ENCODE assay signal across 23 mouse cellular contexts in genomic region chr15:89365141-89365551, GRCm38 (mm10). TPM values are rescaled to one million over a fixed set of nuclear protein-coding genes. Genes with fewer than 3 reads are reported as not detected.
A peak's percentile ranks its signal among the peaks of the same experiment; 100 is the strongest.
DNase-seq lines count a peak whose midpoint lies in the region; ATAC-seq and TF ChIP-seq lines count a peak whose summit lies in the region.
"Had no signal": no experiment of that assay in that cellular context is flagged by ENCODE, and none has a peak within 500 bp of the region (broad histone marks: within the 10 kb centered on the region; RNA-seq: fewer than 3 reads in every experiment).

No protein-coding gene starts in this region.

- no peak; the same call in 1 of the 2 replicates for TF ChIP-seq POLR2A in cerebellum, adult 2 months (IDR thresholded peaks at IDR 0.05; ENCODE audit: borderline replicate concordance, insufficient read depth, low read length)

- no peak overlapping the region for H3K4me3 ChIP-seq in midbrain, postnatal 0 days (ENCODE audit: low read depth, low read length)
- H3K4me3 ChIP-seq in midbrain, embryonic 11.5 days (ENCODE audit: low read depth, low read length) = no peak overlapping the region
- no peak overlapping the region for H3K4me3 ChIP-seq in cerebellum, adult 2 months (replicated peaks; ENCODE audit: insufficient read depth, low read depth, low read length)
- H3K4me3 ChIP-seq: embryonic facial prominence, embryonic 15.5 days; erythroblast, embryonic 14.5 days; forebrain, embryonic 10.5 days; forebrain, embryonic 15.5 days; heart, embryonic 12.5 days; hindbrain, embryonic 15.5 days had no signal

- TF ChIP-seq CTCF in midbrain, postnatal 0 days (IDR thresholded peaks at IDR 0.05) = no peak
- peak; percentile 20; the same call in 1 of the 2 replicates for TF ChIP-seq CTCF in cerebellum, adult 2 months (IDR thresholded peaks at IDR 0.05; ENCODE audit: borderline replicate concordance, insufficient read depth, low read depth, low read length)

- 0 out of 2 replicates have a peak, but pooled peaks have one; percentile 16 for ATAC-seq in midbrain, postnatal 0 days (ENCODE audit: low FRiP score)
- no peak for ATAC-seq in midbrain, embryonic 11.5 days (ENCODE audit: low FRiP score)
- 0 out of 2 replicates have a peak, but pooled peaks have one; percentile 7 for ATAC-seq in monocyte, adult 5-6 weeks (replicated peaks; ENCODE audit: insufficient number of reproducible peaks, low FRiP score, low TSS enrichment, poor library complexity, severe bottlenecking)
- ATAC-seq: activated CD4-positive, CD25-positive, alpha-beta regulatory T cell, adult 4 months; forebrain, embryonic 15.5 days; Patski had no signal

- no peak overlapping the region for H3K9ac ChIP-seq in midbrain, postnatal 0 days (replicated peaks; ENCODE audit: low read length, poor library complexity, severe bottlenecking)
- H3K9ac ChIP-seq in midbrain, embryonic 11.5 days (ENCODE audit: low read length) = no peak overlapping the region
- H3K9ac ChIP-seq: embryonic facial prominence, embryonic 15.5 days; forebrain, embryonic 15.5 days; heart, embryonic 12.5 days; hindbrain, embryonic 15.5 days had no signal

- H3K27me3 ChIP-seq in midbrain, postnatal 0 days (ENCODE audit: insufficient read depth, low read length) = no peaks in the 10 kb centered on the region
- H3K27me3 ChIP-seq in midbrain, embryonic 11.5 days (ENCODE audit: control insufficient read depth, insufficient read depth, low read length) = no peaks in the 10 kb centered on the region
- no peaks in the 10 kb centered on the region for H3K27me3 ChIP-seq in cerebellum, adult 2 months (ENCODE audit: control insufficient read depth, insufficient read depth, low read length)
- H3K27me3 ChIP-seq: CH12.LX; embryonic facial prominence, embryonic 15.5 days; forebrain, embryonic 15.5 days; heart, embryonic 12.5 days; hindbrain, embryonic 15.5 days; Patski had no signal

- no peak for DNase-seq in midbrain, postnatal 0 days (ENCODE audit: low spot score)
- no peak for DNase-seq in midbrain, embryonic 11.5 days (ENCODE audit: low spot score, missing footprints)
- DNase-seq in cerebellum, adult 2 months = peak; percentile 92 to 95
- peak; percentile 92 to 93 for DNase-seq in cerebellum, postnatal 10 days
- no peak for DNase-seq in urinary bladder, adult 18-20 months (ENCODE audit: low spot score in 2 of 2)
- DNase-seq in heart, postnatal 25 days (ENCODE audit: low spot score) = no peak
- DNase-seq in gastrocnemius, postnatal 4 days (ENCODE audit: low spot score in 2 of 2) = no peak
- DNase-seq: adrenal gland, postnatal 14 days; embryo, embryonic 11 days; gastrocnemius, postnatal 10 days; heart, postnatal 36 days; kidney, adult 11 months had no signal

- WGBS in midbrain, postnatal 0 days = 94% methylated on average over 4 of the region's 4 CpGs
- 95% methylated on average over 4 of the region's 4 CpGs for WGBS in midbrain, embryonic 11.5 days
- WGBS in cerebellum, adult 2 months = 13% methylated on average over 4 of the region's 4 CpGs

- H3K36me3 ChIP-seq in midbrain, postnatal 0 days (ENCODE audit: insufficient read depth, low read length) = peaks cover 85% of the 10 kb centered on the region
- H3K36me3 ChIP-seq in midbrain, embryonic 11.5 days (ENCODE audit: control insufficient read depth, insufficient read depth, low read length) = peaks cover 43% of the 10 kb centered on the region

- no peak overlapping the region for H3K27ac ChIP-seq in midbrain, postnatal 0 days (ENCODE audit: low read depth, low read length)
- no peak overlapping the region for H3K27ac ChIP-seq in midbrain, embryonic 11.5 days (ENCODE audit: low read depth, low read length)
- peak overlapping the region; percentile 73 for H3K27ac ChIP-seq in cerebellum, adult 2 months (ENCODE audit: insufficient read depth, low read length)
- H3K27ac ChIP-seq: embryonic facial prominence, embryonic 15.5 days; forebrain, embryonic 10.5 days; forebrain, embryonic 15.5 days; hindbrain, embryonic 15.5 days had no signal

- intact Hi-C loops in heart, postnatal 25 days (cut with DNase I) = no loop called here

- no peaks in the 10 kb centered on the region for H3K4me1 ChIP-seq in midbrain, postnatal 0 days (ENCODE audit: insufficient read depth, low read length)
- H3K4me1 ChIP-seq in midbrain, embryonic 11.5 days (ENCODE audit: control insufficient read depth, insufficient read depth, low read length) = no peaks in the 10 kb centered on the region
- peaks cover 29% of the 10 kb centered on the region for H3K4me1 ChIP-seq in cerebellum, adult 2 months (ENCODE audit: control insufficient read depth, insufficient read depth, low read length)
- H3K4me1 ChIP-seq: embryonic facial prominence, embryonic 15.5 days; forebrain, embryonic 10.5 days; forebrain, embryonic 15.5 days; heart, embryonic 12.5 days; hindbrain, embryonic 15.5 days had no signal

- no peaks in the 10 kb centered on the region for H3K9me3 ChIP-seq in midbrain, postnatal 0 days (ENCODE audit: low read length)
- H3K9me3 ChIP-seq in midbrain, embryonic 11.5 days (ENCODE audit: control insufficient read depth, low read length) = no peaks in the 10 kb centered on the region
- H3K9me3 ChIP-seq: embryonic facial prominence, embryonic 15.5 days; forebrain, embryonic 10.5 days; forebrain, embryonic 15.5 days; heart, embryonic 12.5 days; hindbrain, embryonic 15.5 days had no signal

- H3K4me2 ChIP-seq in midbrain, postnatal 0 days (ENCODE audit: low read depth, low read length, poor library complexity, severe bottlenecking) = no peak overlapping the region
- no peak overlapping the region for H3K4me2 ChIP-seq in midbrain, embryonic 11.5 days
- H3K4me2 ChIP-seq: embryonic facial prominence, embryonic 15.5 days; forebrain, embryonic 15.5 days; heart, embryonic 12.5 days; hindbrain, embryonic 15.5 days had no signal

RNA-seq across cellular contexts. Expression of gene Sco2, which starts 8.5 kb away (rescaled TPM):
- total RNA-seq in midbrain, postnatal 0 days (2014; rRNA removed) = 24.9 and 36.1 TPM in 2 replicates
- polyA plus RNA-seq in midbrain, postnatal 0 days (2015; fragmentation: Nextera tagmentation; extraction: Ambion mirVana) = 23.1 and 26.5 TPM in 2 replicates
- polyA plus RNA-seq in midbrain, embryonic 11.5 days (2014; fragmentation: Nextera tagmentation; extraction: Ambion mirVana) = 5.8 and 6.0 TPM in 2 replicates
- polyA plus RNA-seq in cerebellum, adult 2 months (2012; rRNA removed) = 59.7 and 60.3 TPM in 2 replicates
- 5.4 to 9.4 TPM (median 6.3 TPM) in 3 replicates for total RNA-seq in monocyte, adult 5-6 weeks (2017)
- total RNA-seq in heart, postnatal 25 days (2021) = 10 to 100 TPM; 23.0 to 24.2 TPM
- total RNA-seq in gastrocnemius, postnatal 4 days (2021) = 10 to 100 TPM; 11.1 to 12.0 TPM

RNA-seq across cellular contexts. Expression of gene Ncaph2, which starts 9.6 kb away (rescaled TPM):
- total RNA-seq in midbrain, postnatal 0 days (2014; rRNA removed) = 87.1 and 88.8 TPM in 2 replicates
- 88.0 and 96.9 TPM in 2 replicates for polyA plus RNA-seq in midbrain, postnatal 0 days (2015; fragmentation: Nextera tagmentation; extraction: Ambion mirVana)
- polyA plus RNA-seq in midbrain, embryonic 11.5 days (2014; fragmentation: Nextera tagmentation; extraction: Ambion mirVana) = 155 and 168 TPM in 2 replicates
- 134 and 137 TPM in 2 replicates for polyA plus RNA-seq in cerebellum, adult 2 months (2012; rRNA removed)
- total RNA-seq in monocyte, adult 5-6 weeks (2017) = 71.4 to 99.9 TPM (median 80.6 TPM) in 3 replicates
- 10 to 100 TPM; 52.0 to 60.4 TPM for total RNA-seq in heart, postnatal 25 days (2021)
- total RNA-seq in gastrocnemius, postnatal 4 days (2021) = 10 to 100 TPM; 83.5 to 87.3 TPM

RNA-seq across cellular contexts. Expression of gene Lmf2, which starts 9.7 kb away (rescaled TPM):
- 20.2 and 25.6 TPM in 2 replicates for total RNA-seq in midbrain, postnatal 0 days (2014; rRNA removed)
- 27.3 and 30.9 TPM in 2 replicates for polyA plus RNA-seq in midbrain, postnatal 0 days (2015; fragmentation: Nextera tagmentation; extraction: Ambion mirVana)
- polyA plus RNA-seq in midbrain, embryonic 11.5 days (2014; fragmentation: Nextera tagmentation; extraction: Ambion mirVana) = 29.8 and 31.8 TPM in 2 replicates
- polyA plus RNA-seq in cerebellum, adult 2 months (2012; rRNA removed) = 21.0 and 21.1 TPM in 2 replicates
- 9.0 to 27.2 TPM (median 20.9 TPM) in 3 replicates for total RNA-seq in monocyte, adult 5-6 weeks (2017)
- 10 to 100 TPM; 30.6 to 31.8 TPM for total RNA-seq in heart, postnatal 25 days (2021)
- 10 to 100 TPM; 45.7 to 47.7 TPM for total RNA-seq in gastrocnemius, postnatal 4 days (2021)

RNA-seq across cellular contexts. Expression of gene Tymp, which starts 11.7 kb away (rescaled TPM):
- total RNA-seq in midbrain, postnatal 0 days (2014; rRNA removed) = 4.6 and 7.0 TPM in 2 replicates
- polyA plus RNA-seq in midbrain, postnatal 0 days (2015; fragmentation: Nextera tagmentation; extraction: Ambion mirVana) = 3.1 and 3.6 TPM in 2 replicates
- 1.2 and 1.9 TPM in 2 replicates for polyA plus RNA-seq in midbrain, embryonic 11.5 days (2014; fragmentation: Nextera tagmentation; extraction: Ambion mirVana)
- 5.5 and 5.7 TPM in 2 replicates for polyA plus RNA-seq in cerebellum, adult 2 months (2012; rRNA removed)
- total RNA-seq in monocyte, adult 5-6 weeks (2017) = 0.57 TPM in 1 of 3 replicates, not detected in the others
- under 1 TPM; 0.44 to 0.64 TPM for total RNA-seq in heart, postnatal 25 days (2021)
- total RNA-seq in gastrocnemius, postnatal 4 days (2021) = under 1 TPM; 0.26 to 0.32 TPM

RNA-seq across cellular contexts. Expression of gene Odf3b, which starts 13.9 kb away (rescaled TPM):
- total RNA-seq in midbrain, postnatal 0 days (2014; rRNA removed) = 2.2 and 10.7 TPM in 2 replicates
- polyA plus RNA-seq in midbrain, postnatal 0 days (2015; fragmentation: Nextera tagmentation; extraction: Ambion mirVana) = 6.7 and 8.6 TPM in 2 replicates
- 0.26 and 0.64 TPM in 2 replicates for polyA plus RNA-seq in midbrain, embryonic 11.5 days (2014; fragmentation: Nextera tagmentation; extraction: Ambion mirVana)
- polyA plus RNA-seq in cerebellum, adult 2 months (2012; rRNA removed) = 18.3 and 24.4 TPM in 2 replicates
- total RNA-seq in monocyte, adult 5-6 weeks (2017) = not detected in 3 replicates
- 1 to 10 TPM; 1.3 TPM for total RNA-seq in heart, postnatal 25 days (2021)
- total RNA-seq in gastrocnemius, postnatal 4 days (2021) = under 1 TPM; 0.44 to 0.71 TPM
- total RNA-seq: CH12.LX had no signal
- polyA plus RNA-seq: kidney, embryonic 14.5 days had no signal

Comparison
In these comparisons a context has a peak if more than half of its experiments do, and no peak if none do; other contexts are left out.
1. DNase-seq: peak in cerebellum, adult 2 months (2 of 2) and cerebellum, postnatal 10 days (2 of 2); none in midbrain, postnatal 0 days (single experiment), midbrain, embryonic 11.5 days (single experiment), urinary bladder, adult 18-20 months (0 of 2), heart, postnatal 25 days (single experiment) and gastrocnemius, postnatal 4 days (0 of 2).